Mouse (Mus musculus) yolk sac, embryonic 10.5 days (tissue): Measurements from ENCODE around the gene Vmn2r95.
"Not testable (repeated sequence)": the region's sequence is repeated elsewhere in the genome, so short reads cannot be mapped to it uniquely, and the experiment has no call there.

Source experiments
- DNase-seq: peaks from one replicate; pipeline ENCODE4 v3.0.0-alpha.2; 2017; ENCODE audit warnings: low spot score

Vmn2r95 gene

DNA sequence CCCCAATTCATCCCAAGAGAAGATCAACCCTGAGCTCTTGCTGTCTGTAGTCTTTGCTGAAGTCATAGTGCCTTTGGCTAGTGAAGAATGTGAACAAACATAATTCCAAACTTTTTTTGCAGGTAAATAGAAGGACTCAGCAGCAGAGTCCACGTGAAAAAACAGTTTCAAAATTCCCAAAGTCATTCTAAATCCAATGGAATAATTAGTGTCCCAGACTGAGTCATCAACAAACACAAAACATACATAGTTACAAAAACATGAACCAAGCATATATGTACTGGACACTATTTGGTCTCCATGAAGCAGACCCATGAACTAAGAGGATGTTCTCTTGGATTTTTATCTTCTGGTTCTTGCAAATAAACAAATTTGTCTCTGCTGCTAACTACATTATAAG is at the start of gene Vmn2r95:
TSS of gene Vmn2r95 (plus strand) at position 301 of the 400 bp plus-strand sequence.
- DNase-seq = no peak

DNA sequence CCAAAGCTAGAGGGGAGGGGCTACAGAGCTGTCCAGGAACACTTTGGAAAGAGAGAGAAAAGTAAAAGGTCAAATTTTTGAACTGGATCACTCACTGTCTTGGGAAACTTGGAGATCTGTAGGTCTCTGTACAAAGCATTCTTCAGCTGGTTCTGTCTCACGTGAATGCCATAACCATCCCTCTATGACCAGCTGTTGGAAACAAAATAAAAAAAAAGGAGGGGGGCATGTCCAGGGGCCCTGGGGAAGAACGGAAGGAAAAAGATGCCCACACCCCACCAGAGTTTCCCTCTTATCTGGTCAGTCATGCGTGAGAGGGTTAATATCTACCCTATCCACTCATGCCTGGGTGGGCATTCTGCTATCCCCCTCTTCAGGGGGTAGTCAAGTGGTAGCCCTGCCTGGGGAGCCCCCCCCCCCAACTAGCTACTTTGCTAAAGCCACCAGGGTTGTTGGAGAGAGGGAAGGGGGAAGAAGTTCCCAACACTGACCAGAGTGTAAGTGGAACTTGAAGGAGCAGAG is 31.8 kb downstream of the Vmn2r95 start:
- DNase-seq = no peak

DNA sequence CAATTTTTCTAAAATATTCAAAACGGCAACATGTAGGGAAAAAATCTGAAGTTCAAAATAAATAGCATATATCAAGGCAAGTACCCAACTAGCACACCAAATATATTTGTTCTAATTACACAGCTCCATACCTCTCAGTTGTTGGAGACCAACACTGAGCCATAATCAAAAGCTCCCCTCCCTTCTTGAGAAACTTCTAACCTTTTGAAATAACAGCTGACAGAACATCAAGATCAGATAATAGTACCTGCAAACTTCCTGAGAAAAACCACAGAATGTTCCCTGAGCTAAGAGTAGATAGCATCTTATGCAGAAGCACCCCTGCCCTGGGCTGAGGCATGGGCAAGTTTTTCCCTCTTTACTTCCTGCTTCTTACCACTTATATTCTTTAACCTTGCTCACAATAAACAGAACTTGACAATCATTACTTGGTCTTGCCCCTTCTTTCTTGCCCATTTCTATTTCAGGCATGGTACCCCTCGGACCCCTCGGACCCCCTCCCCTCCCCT is 34.3 kb downstream of the Vmn2r95 start:
- not testable (repeated sequence) for DNase-seq

DNA sequence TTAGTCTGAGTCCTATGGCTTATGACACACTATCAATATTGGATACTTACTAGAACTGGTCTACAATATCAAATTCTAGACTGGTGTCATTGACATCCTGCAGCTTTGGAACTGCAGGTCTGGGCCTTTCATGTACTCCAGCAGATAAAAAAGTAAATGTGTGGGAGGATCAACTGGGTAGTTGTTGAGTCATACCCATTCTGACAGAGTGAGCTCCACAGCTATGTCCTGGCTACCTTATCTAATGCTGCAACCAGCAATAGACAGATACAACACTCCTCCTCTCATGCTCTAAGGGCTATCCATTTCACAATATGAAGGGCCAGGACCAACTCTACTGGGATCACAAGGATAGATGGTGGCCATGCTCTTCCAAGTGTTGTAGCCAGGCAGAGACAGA is 38.8 kb downstream of the Vmn2r95 start:
- DNase-seq = no peak

DNA sequence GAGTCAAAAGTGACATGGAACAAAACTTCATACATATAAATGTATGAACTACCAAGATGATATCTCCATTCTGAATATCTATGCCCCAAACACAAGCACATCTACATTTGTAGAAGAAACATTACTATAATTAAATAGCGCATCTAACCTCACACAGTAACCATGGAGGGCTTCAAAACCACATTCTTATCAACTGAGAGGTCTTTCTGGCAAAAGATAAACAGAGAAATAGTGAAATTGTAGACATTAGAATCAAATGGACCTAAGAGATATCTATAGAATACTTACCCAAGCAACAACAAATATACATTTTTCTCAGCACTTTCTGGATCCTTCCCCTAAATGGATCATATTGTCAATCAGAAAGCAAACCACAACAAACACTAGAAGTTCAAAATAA is 56.0 kb downstream of the Vmn2r95 start:
- DNase-seq = no peak
